Mouse (Mus musculus) cerebral cortex, adult 2 months (tissue): ENCODE data around the gene Tmed8.

Experiments
- WGBS: fragments of 180-500 bp; shearing (Covaris S2); methylation state at CpG from one replicate; pipeline ENCODE4 v1.1.7; 2018; 5-methylcytosine and 5-hydroxymethylcytosine counted together

Tmed8 gene

DNA sequence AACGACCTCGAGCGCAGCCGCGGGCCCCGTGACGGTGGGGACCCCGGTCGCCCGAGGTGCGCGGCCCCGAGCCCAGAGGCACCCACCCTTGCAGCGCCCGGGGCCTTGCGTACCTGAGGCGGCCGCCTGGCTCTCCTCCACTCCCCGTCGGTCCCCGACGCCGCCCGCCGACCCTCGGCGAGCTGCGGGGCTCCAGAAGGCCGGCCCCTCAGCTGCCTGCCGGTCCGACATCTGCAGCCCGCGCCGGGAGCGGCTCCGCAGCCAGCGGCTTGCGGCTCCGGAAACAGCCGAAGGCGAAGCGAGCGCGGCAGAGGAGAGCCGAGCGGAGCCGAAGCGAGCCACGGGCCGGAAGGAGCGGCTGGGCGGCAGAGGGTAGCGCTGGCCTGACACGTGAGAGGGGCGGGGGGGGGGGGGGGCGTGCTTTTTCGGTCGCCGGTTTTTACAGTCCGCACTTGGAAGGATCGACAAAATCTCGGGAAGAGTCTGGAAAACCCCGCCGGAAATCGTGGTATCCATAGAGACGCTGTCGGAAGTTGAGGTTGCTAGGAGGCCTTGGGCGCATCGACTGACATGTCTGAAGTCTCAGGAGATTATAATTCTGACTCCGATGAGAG lies at the start of gene Tmed8:
Gene Tmed8, minus strand, starts transcription at position 482 of the 614 bp plus-strand sequence.
- WGBS = under 1% methylated on average over 70 of the region's 70 CpGs

DNA sequence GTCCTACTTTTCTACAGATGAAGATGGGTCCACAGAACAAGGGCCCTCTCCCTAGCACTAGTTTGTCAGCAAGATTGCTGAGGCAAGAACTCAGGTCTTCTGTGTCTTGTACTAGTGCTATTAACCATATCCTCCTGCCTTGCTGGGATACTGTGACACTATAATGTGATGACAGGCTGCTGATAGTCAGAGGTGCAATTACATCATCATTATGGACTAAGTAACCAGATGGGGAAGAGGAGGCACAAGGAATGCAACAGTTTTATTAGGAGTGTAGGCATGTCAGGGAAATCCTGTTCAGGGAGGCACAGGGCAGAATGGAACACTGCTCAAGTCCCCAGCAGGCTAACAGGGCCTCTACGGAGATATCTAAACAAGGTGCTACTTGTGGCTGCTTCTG lies 38.4 kb upstream of the Tmed8 start, which contains the start of gene Noxred1:
Gene Noxred1, minus strand, starts transcription at position 101 of the 400 bp plus-strand sequence.
- WGBS = 82% methylated on average over 1 of the region's 1 CpGs

GRCm38 (mm10) chr12:87236882-87237483 lies 36.7 kb upstream of the Tmed8 start:
- WGBS = 54% methylated on average over 5 of the region's 5 CpGs

- WGBS = 97% methylated on average over 2 of the region's 2 CpGs
These were observed 29.4 kb upstream of the Tmed8 start for GRCm38 (mm10) chr12:87229633-87230032.

GRCm38 (mm10) chr12:87226801-87227200 lies 26.5 kb upstream of the Tmed8 start:
- WGBS = 83% methylated on average over 7 of the region's 7 CpGs

- WGBS = 76% methylated on average over 10 of the region's 10 CpGs
These were observed 24.7 kb upstream of the Tmed8 start for GRCm38 (mm10) chr12:87224950-87225349.

DNA sequence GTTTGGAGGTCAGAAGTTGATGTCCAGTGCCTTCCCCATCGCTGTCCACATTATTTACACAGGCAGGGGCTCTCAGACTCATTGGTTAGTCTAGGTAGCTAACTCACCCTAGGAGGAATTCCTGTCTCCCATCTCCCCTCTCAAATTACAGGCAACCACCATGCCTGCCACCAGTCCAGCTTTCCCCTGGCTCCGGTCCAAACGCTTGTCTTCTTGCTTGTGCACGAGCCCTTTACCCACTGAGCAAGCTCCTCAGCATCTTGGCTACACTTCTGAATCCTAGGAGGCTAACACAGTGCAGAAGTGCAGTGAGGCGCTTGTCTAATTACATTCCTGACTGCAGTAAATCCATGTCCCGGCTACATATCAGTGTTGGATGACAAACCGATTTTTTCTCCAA lies 19.1 kb upstream of the Tmed8 start:
- WGBS = 72% methylated on average over 7 of the region's 7 CpGs

GRCm38 (mm10) chr12:87216053-87216452 lies 15.8 kb upstream of the Tmed8 start:
- 40% methylated on average over 2 of the region's 2 CpGs for whole genome bisulfite sequencing

DNA sequence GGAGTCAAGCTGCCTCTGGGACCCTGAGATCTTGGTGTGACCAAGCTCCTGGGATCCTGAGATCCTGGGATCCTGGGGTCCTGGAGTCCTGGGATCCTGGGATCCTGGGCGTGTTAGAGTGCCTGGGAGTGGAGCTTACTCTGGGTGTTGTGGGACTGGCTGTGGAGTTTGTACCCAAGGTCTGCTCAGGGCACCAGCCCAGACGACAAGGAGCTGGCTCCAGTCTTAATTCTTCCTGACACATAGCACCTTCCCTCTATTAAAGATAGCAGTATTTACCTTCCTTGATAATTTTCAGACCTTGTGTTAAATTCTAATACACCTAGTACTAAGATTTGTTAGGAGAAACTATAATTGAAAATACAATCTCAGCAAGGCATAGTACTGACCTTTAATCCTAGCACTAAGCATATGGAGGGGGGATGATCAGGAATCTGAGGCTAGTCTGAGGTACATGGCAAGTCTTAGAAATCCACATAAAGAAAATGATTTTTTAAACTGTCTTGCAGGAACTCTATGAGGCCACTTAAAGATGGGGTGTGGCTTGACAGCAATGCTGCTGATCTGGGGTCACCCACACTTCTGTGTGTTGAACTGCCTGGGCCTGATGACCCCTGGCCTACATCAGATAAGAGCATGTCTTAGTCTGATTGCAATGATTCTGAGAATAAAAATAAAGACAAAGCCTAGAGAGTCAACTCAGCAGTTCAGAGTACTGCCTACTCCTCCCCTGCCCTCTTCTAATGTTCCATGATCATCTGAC lies 12.8 kb upstream of the Tmed8 start:
- 77% methylated on average over 2 of the region's 2 CpGs for WGBS

- 89% methylated on average over 5 of the region's 5 CpGs for WGBS
These were observed 5.5 kb upstream of the Tmed8 start for GRCm38 (mm10) chr12:87205789-87206188.

GRCm38 (mm10) chr12:87201694-87202093 lies 1.4 kb upstream of the Tmed8 start:
- 73% methylated on average over 5 of the region's 5 CpGs for WGBS

- WGBS = under 1% methylated on average over 38 of the region's 38 CpGs
These were observed 865 bp downstream of the Tmed8 start, which contains the start of gene Samd15 for GRCm38 (mm10) chr12:87199206-87199972. Gene Samd15, plus strand, starts transcription at chr12:87199723.

GRCm38 (mm10) chr12:87198792-87199191 lies 1.5 kb downstream of the Tmed8 start:
- 33% methylated on average over 6 of the region's 6 CpGs for WGBS

DNA sequence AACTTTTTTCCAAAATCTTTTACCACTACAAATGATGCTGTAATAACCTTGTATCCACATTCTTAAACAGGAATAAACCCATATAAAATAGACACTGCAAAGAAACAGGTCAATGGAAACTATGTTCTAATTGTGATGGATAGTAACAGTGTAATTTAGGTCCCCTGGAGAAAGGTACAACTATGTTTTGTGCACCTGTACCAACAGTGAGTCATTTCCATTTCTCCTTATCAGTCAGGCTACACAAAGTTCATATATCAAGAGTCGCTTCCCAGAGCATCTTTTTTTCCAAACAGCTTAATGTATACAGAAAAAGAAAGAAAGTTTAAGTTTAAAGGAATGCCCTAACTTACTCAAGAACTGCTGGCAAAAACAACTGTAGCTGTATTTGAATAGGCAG lies 5.2 kb downstream of the Tmed8 start:
- 87% methylated on average over 1 of the region's 1 CpGs for WGBS

DNA sequence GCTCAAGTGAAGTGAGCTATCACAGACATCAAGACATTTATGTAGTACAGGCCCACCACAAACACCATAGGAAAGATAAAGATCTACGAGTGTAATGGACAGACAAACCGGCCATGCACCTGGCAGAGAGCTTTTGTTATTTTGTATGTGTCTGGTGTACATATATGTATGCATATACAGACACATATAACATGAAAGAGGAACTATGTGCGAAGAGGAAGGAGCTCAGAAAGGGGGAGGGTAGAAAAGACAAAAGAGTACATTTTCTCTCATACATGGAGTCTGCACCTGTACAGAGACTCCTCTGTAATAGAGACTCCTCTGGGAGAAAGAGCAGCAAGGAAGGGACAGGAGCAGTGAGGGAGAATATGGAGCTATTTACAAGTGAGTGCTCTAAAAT lies 7.2 kb downstream of the Tmed8 start:
- whole genome bisulfite sequencing = 95% methylated on average over 3 of the region's 3 CpGs

DNA sequence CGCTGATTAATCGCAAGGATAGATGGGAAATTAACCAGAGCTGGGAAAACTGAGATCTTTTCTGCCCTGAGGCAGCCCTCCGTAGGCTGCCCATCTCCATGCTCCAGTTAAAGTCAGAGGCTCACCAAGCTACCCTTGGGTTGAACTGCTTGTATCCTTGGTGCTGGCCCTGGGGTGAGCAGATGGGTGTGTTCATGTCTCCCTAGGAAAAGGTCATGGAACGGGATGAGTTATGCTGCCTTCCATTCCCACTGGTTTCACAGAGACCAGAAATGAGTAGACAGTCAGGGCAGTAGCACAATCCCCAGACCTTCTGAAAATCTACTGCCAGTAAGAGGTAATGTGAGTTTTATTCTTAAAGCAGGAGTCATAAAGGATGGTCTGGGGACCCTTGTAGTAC lies 22.6 kb downstream of the Tmed8 start:
- WGBS = 94% methylated on average over 4 of the region's 4 CpGs

DNA sequence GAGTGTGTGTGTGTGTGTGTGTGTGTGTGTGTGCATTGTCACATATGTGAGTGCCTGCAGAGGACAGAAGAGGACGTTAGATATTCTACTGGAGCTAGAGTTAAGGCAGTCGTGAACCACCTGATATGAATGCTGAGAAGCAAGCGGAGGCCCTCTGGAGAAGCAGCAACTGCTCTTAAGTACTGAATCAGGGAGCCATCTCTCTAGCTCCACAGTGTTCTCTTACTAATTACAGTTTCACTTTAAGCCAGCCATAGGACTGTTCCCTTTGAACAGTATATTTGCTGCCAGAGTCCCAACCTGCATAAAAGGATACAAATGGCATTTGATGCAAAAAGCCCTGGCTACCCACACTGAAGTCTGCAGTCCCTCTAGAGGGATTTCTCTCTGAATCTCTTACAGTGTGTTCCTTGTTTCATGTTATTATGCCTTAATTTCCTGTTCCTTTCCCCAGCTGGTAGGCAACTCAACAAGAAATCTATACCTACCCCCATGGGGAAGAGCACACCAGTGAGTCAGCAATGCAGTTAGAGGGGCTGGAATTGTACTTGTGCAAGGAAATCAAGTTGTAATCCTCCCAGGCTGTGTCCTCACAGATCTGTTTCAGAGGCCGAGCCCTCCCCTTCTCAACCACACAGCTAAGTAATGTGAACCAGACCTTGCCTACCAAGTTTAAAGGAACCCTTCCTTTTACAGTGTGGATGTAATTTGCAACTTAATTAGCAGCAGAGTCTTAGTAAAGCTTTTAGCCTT lies 24.9 kb downstream of the Tmed8 start:
- 58% methylated on average over 4 of the region's 4 CpGs for WGBS

DNA sequence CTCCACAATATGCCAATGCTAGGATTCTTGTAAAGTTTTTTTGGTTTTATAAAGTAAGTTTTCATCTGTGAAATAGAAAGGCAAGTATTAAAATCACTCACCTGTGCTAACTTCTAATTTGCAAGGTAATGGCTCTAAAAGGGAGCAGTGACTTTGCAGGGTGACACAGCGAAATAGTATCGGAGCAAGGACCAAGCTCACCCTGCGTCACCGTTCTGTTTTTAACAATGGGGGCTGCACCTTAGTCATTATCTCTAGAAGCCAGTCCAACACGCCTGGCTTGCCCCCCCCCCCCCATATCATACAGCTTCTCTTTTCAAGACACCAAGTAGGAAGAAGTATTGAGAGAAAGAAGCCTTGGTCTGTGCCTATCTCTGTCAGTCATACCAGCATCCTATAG lies 39.4 kb downstream of the Tmed8 start:
- WGBS = 95% methylated on average over 5 of the region's 5 CpGs

DNA sequence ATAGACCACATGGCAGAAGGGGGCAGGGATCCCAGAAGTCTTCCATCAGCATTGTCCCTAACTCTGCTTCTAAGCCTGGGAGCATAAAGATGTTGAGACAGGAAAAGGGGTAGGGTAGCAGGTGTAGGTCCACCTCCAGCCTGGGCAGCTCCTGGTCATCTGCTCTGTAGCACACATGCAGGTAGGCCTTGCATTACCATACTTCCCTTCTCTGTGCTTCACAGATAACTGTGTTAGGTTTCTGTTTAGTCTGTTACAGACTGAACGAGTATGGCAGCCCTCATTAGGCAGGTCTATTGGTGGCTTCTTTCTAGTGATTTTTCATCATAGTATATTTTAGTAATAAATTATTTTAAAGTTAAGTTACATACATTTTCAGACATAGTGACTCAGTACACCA lies 39.9 kb downstream of the Tmed8 start:
- WGBS = 85% methylated on average over 1 of the region's 1 CpGs

DNA sequence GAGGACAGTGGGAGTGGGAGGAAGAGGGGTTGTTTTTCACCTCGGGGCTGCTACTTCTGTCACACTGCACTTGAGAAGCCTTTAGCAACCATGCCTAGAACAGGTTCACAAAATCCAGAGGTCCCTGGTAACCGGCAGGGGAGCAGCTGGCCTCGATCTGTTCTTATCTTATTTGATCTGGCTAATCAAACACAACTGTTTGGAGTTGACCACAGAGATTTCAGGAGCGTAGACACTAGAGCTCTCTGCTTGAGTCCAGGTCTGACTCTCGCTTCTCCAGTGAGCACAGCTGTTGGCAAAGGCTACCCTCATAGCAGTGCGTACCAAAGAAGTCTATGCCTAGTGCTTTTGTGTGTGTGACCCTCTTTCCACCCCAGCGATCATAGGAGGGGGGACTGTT lies 42.2 kb downstream of the Tmed8 start:
- WGBS = 79% methylated on average over 7 of the region's 7 CpGs

- WGBS = 76% methylated on average over 4 of the region's 4 CpGs
These were observed 42.9 kb downstream of the Tmed8 start for GRCm38 (mm10) chr12:87157361-87157760.
